Mouse (Mus musculus): ENCODE results near the gene Nfe2l1. TPM values are rescaled to one million over a fixed set of nuclear protein-coding genes. Genes with fewer than 3 reads are reported as not detected.

The Nfe2l1 gene
- polyA plus RNA-seq, 1 experiment from 2014 or later = 39.7 TPM

DNA sequence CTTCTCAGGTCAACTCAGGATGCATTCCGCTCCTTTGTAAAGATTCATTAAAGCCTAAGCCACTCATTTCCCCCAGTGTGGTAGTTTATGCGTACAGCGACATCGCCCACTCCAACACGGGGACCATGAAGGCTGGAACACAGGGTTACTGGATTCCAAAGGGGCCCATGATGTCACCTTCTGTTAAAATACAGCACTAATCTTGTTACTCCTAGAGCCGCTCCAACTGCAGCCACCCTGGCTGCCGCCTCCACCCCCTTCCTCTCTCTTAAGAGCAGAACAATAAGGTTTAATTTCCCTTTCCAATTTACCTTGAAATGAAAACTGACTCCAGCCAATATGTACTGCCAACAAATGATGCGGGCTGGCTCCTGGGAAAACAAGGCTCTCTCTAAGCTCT, 54.7 kb downstream of the Nfe2l1 start:
- H3K4me1 ChIP-seq (ENCODE audit: control insufficient read depth, insufficient read depth, low read length) = peaks cover 23% of the 10 kb centered on the region
- WGBS = 55% methylated on average over 8 of the region's 8 CpGs
- peak; percentile 25; the same call in 1 of the 2 replicates for ATAC-seq (ENCODE audit: low read depth)
- H3K4me3 ChIP-seq (ENCODE audit: low read depth, low read length) = peak overlapping the region; percentile 55
- H3K9me3 ChIP-seq (ENCODE audit: control insufficient read depth, low read length) = no peaks in the 10 kb centered on the region
- H3K27me3 ChIP-seq (ENCODE audit: control insufficient read depth, insufficient read depth, low read length) = no peaks in the 10 kb centered on the region
- peak overlapping the region; percentile 83 for H3K4me2 ChIP-seq (ENCODE audit: low read depth, low read length)
- H3K9ac ChIP-seq (replicated peaks; ENCODE audit: low read depth, low read length) = peak overlapping the region; percentile 37; the same call in 1 of the 2 replicates
- H3K36me3 ChIP-seq (ENCODE audit: control insufficient read depth, insufficient read depth, low read length) = peaks cover 31% of the 10 kb centered on the region
- peak overlapping the region; percentile 81 for H3K27ac ChIP-seq (ENCODE audit: low read depth, low read length)

DNA sequence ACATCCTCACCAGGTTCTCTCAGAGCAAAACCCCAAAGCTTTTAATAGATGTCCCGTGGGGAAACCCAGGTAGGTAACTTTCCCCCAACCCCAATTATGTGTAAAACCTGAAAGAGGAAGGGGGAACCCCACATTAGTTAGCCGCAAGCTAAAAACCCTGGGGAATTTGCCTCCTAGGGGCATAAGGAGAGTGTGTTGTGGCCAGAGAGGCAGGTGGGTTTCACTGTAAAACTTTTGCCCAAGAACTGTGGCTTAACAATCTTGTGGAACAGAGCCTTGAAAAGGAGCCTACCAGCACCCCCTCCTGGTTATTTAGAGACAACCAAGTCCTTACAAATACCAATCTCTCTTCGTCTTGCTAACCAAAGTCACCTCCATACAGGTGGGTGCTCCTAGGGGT, 55.2 kb downstream of the Nfe2l1 start:
- 75% methylated on average over 3 of the region's 3 CpGs for WGBS
- ATAC-seq (ENCODE audit: low read depth) = no peak
- Histone ChIP-seq H3K36me3 (ENCODE audit: control insufficient read depth, insufficient read depth, low read length) (peaks cover 33% of the 10 kb centered on the region), H3K27me3 (ENCODE audit: control insufficient read depth, insufficient read depth, low read length) (no peaks in the 10 kb centered on the region), H3K4me1 (ENCODE audit: control insufficient read depth, insufficient read depth, low read length) (peaks cover 23% of the 10 kb centered on the region), H3K9ac (replicated peaks; ENCODE audit: low read depth, low read length) (0 out of 2 replicates have a peak overlapping the region, but pooled peaks have one; percentile 37), H3K9me3 (ENCODE audit: control insufficient read depth, low read length) (no peaks in the 10 kb centered on the region), H3K4me2 (ENCODE audit: low read depth, low read length) (peak overlapping the region; percentile 83), H3K4me3 (ENCODE audit: low read depth, low read length) (peak overlapping the region; percentile 55), H3K27ac (ENCODE audit: low read depth, low read length) (peak overlapping the region; percentile 81)

DNA sequence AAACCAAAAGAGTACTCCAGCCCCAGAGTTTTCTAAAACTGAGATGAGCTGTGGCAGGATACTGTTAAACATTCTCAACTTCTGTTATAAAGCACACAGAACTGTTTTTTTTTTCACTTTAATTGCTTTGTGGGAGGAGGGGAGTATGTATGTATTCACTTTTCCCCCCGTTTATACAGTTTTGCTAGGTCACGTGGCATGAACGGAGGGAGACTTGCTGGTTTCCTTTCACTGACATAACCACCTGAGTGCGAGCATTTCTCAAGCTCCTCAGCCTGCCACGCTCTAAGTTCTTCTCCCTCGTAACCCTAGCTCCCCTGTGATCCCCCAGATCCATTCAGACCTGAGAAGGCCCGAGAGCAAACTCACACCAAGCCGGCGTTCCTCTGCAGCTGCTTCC, 57.4 kb downstream of the Nfe2l1 start:
- Histone ChIP-seq H3K36me3 (ENCODE audit: control insufficient read depth, insufficient read depth, low read length) (peaks cover 49% of the 10 kb centered on the region), H3K4me1 (ENCODE audit: control insufficient read depth, insufficient read depth, low read length) (peaks cover 37% of the 10 kb centered on the region), H3K4me3 (ENCODE audit: low read depth, low read length) (no peak overlapping the region), H3K9me3 (ENCODE audit: control insufficient read depth, low read length) (no peaks in the 10 kb centered on the region), H3K4me2 (ENCODE audit: low read depth, low read length) (no peak overlapping the region), H3K9ac (replicated peaks; ENCODE audit: low read depth, low read length) (no peak overlapping the region), H3K27me3 (ENCODE audit: control insufficient read depth, insufficient read depth, low read length) (no peaks in the 10 kb centered on the region), H3K27ac (ENCODE audit: low read depth, low read length) (no peak overlapping the region)
- WGBS = 90% methylated on average over 9 of the region's 9 CpGs
- ATAC-seq (ENCODE audit: low read depth) = no peak

GRCm38 (mm10) chr11:96771274-96771975, 58.3 kb downstream of the Nfe2l1 start:
- Histone ChIP-seq H3K27ac (ENCODE audit: low read depth, low read length) (no peak overlapping the region), H3K4me3 (ENCODE audit: low read depth, low read length) (no peak overlapping the region), H3K9ac (replicated peaks; ENCODE audit: low read depth, low read length) (no peak overlapping the region), H3K9me3 (ENCODE audit: control insufficient read depth, low read length) (no peaks in the 10 kb centered on the region), H3K36me3 (ENCODE audit: control insufficient read depth, insufficient read depth, low read length) (peaks cover 49% of the 10 kb centered on the region), H3K4me1 (ENCODE audit: control insufficient read depth, insufficient read depth, low read length) (peaks cover 43% of the 10 kb centered on the region), H3K27me3 (ENCODE audit: control insufficient read depth, insufficient read depth, low read length) (no peaks in the 10 kb centered on the region), H3K4me2 (ENCODE audit: low read depth, low read length) (no peak overlapping the region)
- no peak for ATAC-seq (ENCODE audit: low read depth)
- 96% methylated on average over 9 of the region's 9 CpGs for WGBS

DNA sequence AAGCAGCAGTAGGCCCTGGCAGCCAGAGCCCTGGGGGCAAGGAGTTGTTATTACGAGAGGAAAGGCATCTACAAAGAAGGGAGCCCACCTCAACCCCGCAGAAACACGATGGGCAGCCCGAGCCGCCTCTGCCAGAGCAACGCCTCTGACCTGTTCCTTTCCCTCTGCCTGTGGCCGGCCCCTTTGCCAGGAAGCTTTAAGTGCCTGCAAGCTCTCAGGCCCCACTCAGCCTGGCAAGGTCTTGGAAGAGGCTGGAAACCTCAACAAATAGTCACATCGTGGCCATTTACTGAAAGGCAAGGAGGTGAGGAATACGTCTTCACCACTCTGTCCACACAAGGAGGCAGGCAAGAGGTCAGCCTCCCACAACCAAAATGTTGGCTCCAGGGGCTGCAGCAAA, 61.5 kb downstream of the Nfe2l1 start:
- ATAC-seq (ENCODE audit: low read depth) = no peak
- Histone ChIP-seq H3K4me2 (ENCODE audit: low read depth, low read length) (no peak overlapping the region), H3K4me3 (ENCODE audit: low read depth, low read length) (no peak overlapping the region), H3K27ac (ENCODE audit: low read depth, low read length) (peak overlapping the region; percentile 80), H3K9ac (replicated peaks; ENCODE audit: low read depth, low read length) (0 out of 2 replicates have a peak overlapping the region, but pooled peaks have one; percentile 5), H3K4me1 (ENCODE audit: control insufficient read depth, insufficient read depth, low read length) (peaks cover 42% of the 10 kb centered on the region), H3K27me3 (ENCODE audit: control insufficient read depth, insufficient read depth, low read length) (no peaks in the 10 kb centered on the region), H3K36me3 (ENCODE audit: control insufficient read depth, insufficient read depth, low read length) (peaks cover 49% of the 10 kb centered on the region), H3K9me3 (ENCODE audit: control insufficient read depth, low read length) (no peaks in the 10 kb centered on the region)
- 62% methylated on average over 9 of the region's 9 CpGs for WGBS

MicroRNAs encoded within 50 kb of the gene (microRNA counts, 519-probe panel; counts per million panel counts)
- microRNA mmu-miR-152 = 3,792 counts per million, percentile 35 among the panel's probes with 10 or more counts

Small RNA genes within 50 kb of the gene (microRNA-seq; reads per million reads assigned to microRNA genes)
- gene Mir152 = 62.9 reads per million, percentile 38 among the genes with 10 or more reads in this experiment

Other genes starting within 250 kb of the Nfe2l1 start
- 43.9 and 51.2 TPM in 2 replicates for gene Snx11, start 52.4 kb downstream of the Nfe2l1 start, polyA plus RNA-seq (2014; fragmentation: Nextera tagmentation; extraction: Ambion mirVana)
- gene Cbx1, start 40.8 kb downstream of the Nfe2l1 start, polyA plus RNA-seq (2014; fragmentation: Nextera tagmentation; extraction: Ambion mirVana) = 62.5 and 66.5 TPM in 2 replicates
- gene Copz2, start 19.9 kb upstream of the Nfe2l1 start, polyA plus RNA-seq (2014; fragmentation: Nextera tagmentation; extraction: Ambion mirVana) = 10.9 and 33.9 TPM in 2 replicates
- gene Cdk5rap3, start 86.5 kb upstream of the Nfe2l1 start, polyA plus RNA-seq (2014; fragmentation: Nextera tagmentation; extraction: Ambion mirVana) = 80.0 and 82.4 TPM in 2 replicates
- gene Prr15l, start 98.1 kb upstream of the Nfe2l1 start, polyA plus RNA-seq (2014; fragmentation: Nextera tagmentation; extraction: Ambion mirVana) = 0.09 and 0.36 TPM in 2 replicates
- gene Pnpo, start 114.0 kb upstream of the Nfe2l1 start, polyA plus RNA-seq (2014; fragmentation: Nextera tagmentation; extraction: Ambion mirVana) = 21.7 and 23.4 TPM in 2 replicates
- gene Sp2, start 153.0 kb upstream of the Nfe2l1 start, polyA plus RNA-seq (2014; fragmentation: Nextera tagmentation; extraction: Ambion mirVana) = 14.7 and 17.8 TPM in 2 replicates
- gene Sp6, start 183.4 kb upstream of the Nfe2l1 start, polyA plus RNA-seq (2014; fragmentation: Nextera tagmentation; extraction: Ambion mirVana) = 0.09 TPM in 1 of 2 replicates, not detected in the other
- 8.6 and 10.9 TPM in 2 replicates for gene Scrn2, start 200.0 kb upstream of the Nfe2l1 start, polyA plus RNA-seq (2014; fragmentation: Nextera tagmentation; extraction: Ambion mirVana)
- gene Lrrc46, start 211.4 kb upstream of the Nfe2l1 start, polyA plus RNA-seq (2014; fragmentation: Nextera tagmentation; extraction: Ambion mirVana) = 2.2 and 2.4 TPM in 2 replicates
- gene Mrpl10, start 211.6 kb upstream of the Nfe2l1 start, polyA plus RNA-seq (2014; fragmentation: Nextera tagmentation; extraction: Ambion mirVana) = 60.8 and 63.5 TPM in 2 replicates
- 9.1 and 9.6 TPM in 2 replicates for gene Osbpl7, start 220.7 kb upstream of the Nfe2l1 start, polyA plus RNA-seq (2014; fragmentation: Nextera tagmentation; extraction: Ambion mirVana)

Measured in neural tube, embryonic 14.5 days (tissue).